Mouse (Mus musculus) megakaryocyte progenitor cell, adult 5-6 weeks (primary cell): ENCODE results near the gene Mill2. TPM values are rescaled to one million over a fixed set of nuclear protein-coding genes. Genes with fewer than 3 reads are reported as not detected.

Experiments used
- total RNA-seq, 2 experiments: library from RNA; stranded (forward) in 1 of 2; stranded (reverse) in 1 of 2; fragments of 157-497, 149-512 nt in 1 of 2; fragments of 200-1000 nt in 1 of 2; gene quantifications; 2 replicates each; pipeline versions ENCODE4 v1.2.3 to v1.2.4; 2015 to 2017

Mill2 gene
- total RNA-seq, 2 experiments from 2014 or later, result 0.44 to 0.75 TPM

Other genes starting within 250 kb of the Mill2 start
- not detected in 2 replicates for gene Psg23, start 223.5 kb upstream of the Mill2 start, total RNA-seq (2015)
- gene Psg23, start 223.5 kb upstream of the Mill2 start, total RNA-seq (2017), result not detected in 2 replicates
- not detected in 2 replicates for gene Psg21, start 183.2 kb upstream of the Mill2 start, total RNA-seq (2015)
- not detected in 2 replicates for gene Psg21, start 183.2 kb upstream of the Mill2 start, total RNA-seq (2017)
- gene Psg20, start 153.8 kb upstream of the Mill2 start, total RNA-seq (2015), result not detected in 2 replicates
- not detected in 2 replicates for gene Psg20, start 153.8 kb upstream of the Mill2 start, total RNA-seq (2017)
- gene Psg22, start 121.9 kb upstream of the Mill2 start, total RNA-seq (2015), result not detected in 2 replicates
- not detected in 2 replicates for gene Psg22, start 121.9 kb upstream of the Mill2 start, total RNA-seq (2017)
- gene Psg19, start 41.4 kb upstream of the Mill2 start, total RNA-seq (2015), result not detected in 2 replicates
- not detected in 2 replicates for gene Psg19, start 41.4 kb upstream of the Mill2 start, total RNA-seq (2017)
- not detected in 2 replicates for gene Psg17, start 18.4 kb upstream of the Mill2 start, total RNA-seq (2015)
- gene Psg17, start 18.4 kb upstream of the Mill2 start, total RNA-seq (2017), result not detected in 2 replicates
- gene Pglyrp1, start 31.4 kb downstream of the Mill2 start, total RNA-seq (2015), result 264 and 265 TPM in 2 replicates
- gene Pglyrp1, start 31.4 kb downstream of the Mill2 start, total RNA-seq (2017), result 31.3 and 35.6 TPM in 2 replicates
- gene Ccdc61, start 70.4 kb downstream of the Mill2 start, total RNA-seq (2015), result 11.9 and 14.1 TPM in 2 replicates
- 11.3 and 17.0 TPM in 2 replicates for gene Ccdc61, start 70.4 kb downstream of the Mill2 start, total RNA-seq (2017)
- gene Nova2, start 85.9 kb downstream of the Mill2 start, total RNA-seq (2015), result not detected in 2 replicates
- not detected in 2 replicates for gene Nova2, start 85.9 kb downstream of the Mill2 start, total RNA-seq (2017)
- not detected in 2 replicates for gene Nanos2, start 147.4 kb downstream of the Mill2 start, total RNA-seq (2015)
- gene Nanos2, start 147.4 kb downstream of the Mill2 start, total RNA-seq (2017), result not detected in 2 replicates
- 0.17 TPM in 1 of 2 replicates, not detected in the other for gene Mypop, start 151.3 kb downstream of the Mill2 start, total RNA-seq (2015)
- not detected in 2 replicates for gene Mypop, start 151.3 kb downstream of the Mill2 start, total RNA-seq (2017)
- gene Irf2bp1, start 164.1 kb downstream of the Mill2 start, total RNA-seq (2015), result 16.4 and 16.8 TPM in 2 replicates
- 12.5 and 13.1 TPM in 2 replicates for gene Irf2bp1, start 164.1 kb downstream of the Mill2 start, total RNA-seq (2017)
- not detected in 2 replicates for gene Foxa3, start 183.6 kb downstream of the Mill2 start, total RNA-seq (2015)
- gene Foxa3, start 183.6 kb downstream of the Mill2 start, total RNA-seq (2017), result not detected in 2 replicates
- 58.1 and 74.7 TPM in 2 replicates for gene Sympk, start 184.4 kb downstream of the Mill2 start, total RNA-seq (2015)
- gene Sympk, start 184.4 kb downstream of the Mill2 start, total RNA-seq (2017), result 44.9 and 48.6 TPM in 2 replicates
- not detected in 2 replicates for gene Rsph6a, start 214.7 kb downstream of the Mill2 start, total RNA-seq (2015)
- gene Rsph6a, start 214.7 kb downstream of the Mill2 start, total RNA-seq (2017), result 0.61 TPM in 1 of 2 replicates, not detected in the other
- gene Dmwd, start 236.3 kb downstream of the Mill2 start, total RNA-seq (2015), result 4.4 and 5.5 TPM in 2 replicates
- 1.5 and 2.3 TPM in 2 replicates for gene Dmwd, start 236.3 kb downstream of the Mill2 start, total RNA-seq (2017)
- 0.78 and 1.9 TPM in 2 replicates for gene Dmpk, start 243.9 kb downstream of the Mill2 start, total RNA-seq (2015)
- 0.84 TPM in 1 of 2 replicates, not detected in the other for gene Dmpk, start 243.9 kb downstream of the Mill2 start, total RNA-seq (2017)